Mouse (Mus musculus): ENCODE measurements at regions not wholly inside any gene's neighbourhood (a gene's known extent, or its start where the extent isn't known, plus 50 kb on each side); places are given as distances from the start of the nearest gene placed in this dataset.

GRCm38 (mm10) chr4:106262751-106263725 is 53.0 kb upstream of the Usp24 start:
- DNase-seq (ENCODE audit: low read depth, low spot score): no peak

Data from WW6 (cell line).